Mouse (Mus musculus) forebrain, embryonic 15.5 days (tissue): ENCODE measurements around the gene Maml3. TPM values are rescaled to one million over a fixed set of nuclear protein-coding genes. Genes with fewer than 3 reads are reported as not detected.

ENCODE experiments used
- ATAC-seq: fragments of 200-750 bp; cut with Nextera tagmentation; replicated peaks from 2 replicates; pipeline ENCODE4 v1.8.0; 2017; ENCODE audit warnings: mild to moderate bottlenecking, moderate TSS enrichment, moderate library complexity
- H3K27ac ChIP-seq: fragments of 300-500 bp; sonication (generic); replicated peaks from 2 replicates; pipeline ENCODE4 v1.5.1; 2015; ENCODE audit warnings: mild to moderate bottlenecking, inconsistent platforms
- H3K27me3 ChIP-seq: fragments of 300-500 bp; sonication (generic); 2 replicates; pipeline ENCODE4 v1.6.1; 2015; ENCODE audit warnings: inconsistent platforms
- H3K36me3 ChIP-seq: fragments of 300-500 bp; sonication (generic); 2 replicates; pipeline ENCODE4 v1.6.1; 2015; ENCODE audit warnings: mild to moderate bottlenecking, inconsistent platforms
- H3K4me1 ChIP-seq: fragments of 300-500 bp; sonication (generic); 2 replicates; pipeline ENCODE4 v1.6.1; 2015; ENCODE audit warnings: inconsistent platforms
- H3K4me2 ChIP-seq: fragments of 300-500 bp; sonication (generic); replicated peaks from 2 replicates; pipeline ENCODE4 v1.6.1; 2015; ENCODE audit warnings: mild to moderate bottlenecking, inconsistent platforms
- H3K4me3 ChIP-seq: fragments of 300-500 bp; sonication (generic); 2 replicates; pipeline ENCODE4 v1.5.1; 2015; ENCODE audit warnings: mild to moderate bottlenecking, inconsistent platforms
- H3K9ac ChIP-seq: fragments of 300-500 bp; sonication (generic); replicated peaks from 2 replicates; pipeline ENCODE4 v1.6.1; 2015; ENCODE audit warnings: mild to moderate bottlenecking, inconsistent platforms
- H3K9me3 ChIP-seq: fragments of 300-500 bp; sonication (generic); 2 replicates; pipeline ENCODE4 v1.6.1; 2016; ENCODE audit warnings: inconsistent platforms
- WGBS: fragments of 180-500 bp; shearing (Covaris S2); methylation state at CpG from one replicate; pipeline ENCODE4 v1.1.7; 2015; ENCODE audit warnings: mixed read lengths; 5-methylcytosine and 5-hydroxymethylcytosine counted together
- polyA plus RNA-seq: library from polyadenylated mRNA; unstranded; fragments of >200 nt; fragmentation: Nextera tagmentation; extraction: Ambion mirVana; gene quantifications from 2 replicates; pipeline ENCODE4 v1.2.1, GENCODE M21; 2015

Gene Maml3
- polyA plus RNA-seq, 1 experiment from 2014 or later = 4.9 TPM

DNA sequence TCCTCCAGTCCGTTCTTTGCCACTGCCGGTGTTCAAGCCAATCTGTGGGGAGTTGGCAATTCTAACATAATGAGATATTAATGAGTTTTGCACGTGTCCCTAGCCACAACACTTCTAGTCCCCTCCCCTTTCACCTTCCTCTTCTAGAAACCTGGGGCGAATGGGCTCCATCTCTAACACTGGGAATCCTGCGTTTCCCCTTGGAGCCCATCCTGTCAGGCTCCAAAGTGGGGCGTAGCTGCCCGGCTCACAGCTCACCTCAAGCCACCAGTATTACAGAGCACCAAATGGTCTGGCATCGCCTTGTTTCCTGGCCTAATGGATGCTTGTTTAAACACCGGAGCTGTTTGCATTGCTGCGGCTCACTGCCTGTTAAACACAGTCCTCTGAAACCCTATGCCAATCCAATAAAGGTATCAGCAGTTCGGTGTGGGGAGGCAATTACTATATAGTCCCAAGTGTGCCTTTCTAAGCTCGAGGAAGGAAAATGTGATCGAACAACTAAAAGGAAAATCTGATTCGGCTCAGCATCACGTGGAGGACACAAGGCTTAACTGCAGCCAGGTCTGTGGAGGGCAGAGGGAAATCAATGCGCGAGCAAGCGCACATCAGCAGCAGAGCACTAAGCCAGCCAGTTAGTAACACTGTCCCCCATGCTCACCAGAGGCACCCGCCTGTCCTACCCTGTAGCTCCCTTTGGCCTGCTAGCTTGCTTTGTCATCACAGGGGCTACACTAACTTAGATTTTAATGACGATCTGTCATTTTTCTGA, 216.0 kb downstream of the Maml3 start:
- Histone ChIP-seq H3K36me3 (no peaks in the 10 kb centered on the region), H3K4me2 (peak overlapping the region; percentile 36), H3K27ac (peak overlapping the region; percentile 92), H3K9me3 (no peaks in the 10 kb centered on the region), H3K9ac (peak overlapping the region; percentile 38; the same call in 1 of the 2 replicates), H3K27me3 (no peaks in the 10 kb centered on the region), H3K4me1 (peaks cover 30% of the 10 kb centered on the region), H3K4me3 (no peak overlapping the region)
- 6% methylated on average over 20 of the region's 20 CpGs for WGBS
- ATAC-seq = peak; percentile 57

GRCm38 (mm10) chr3:51888295-51888661, 216.6 kb downstream of the Maml3 start:
- H3K9ac ChIP-seq = peak overlapping the region; percentile 38; the same call in 1 of the 2 replicates
- peak overlapping the region; percentile 92 for H3K27ac ChIP-seq
- 3% methylated on average over 7 of the region's 8 CpGs for WGBS
- peak; percentile 36 for ATAC-seq
- peak overlapping the region; percentile 36 for H3K4me2 ChIP-seq
- H3K27me3 ChIP-seq = no peaks in the 10 kb centered on the region
- peaks cover 32% of the 10 kb centered on the region for H3K4me1 ChIP-seq
- H3K9me3 ChIP-seq = no peaks in the 10 kb centered on the region
- H3K36me3 ChIP-seq = no peaks in the 10 kb centered on the region
- H3K4me3 ChIP-seq = no peak overlapping the region

- Histone ChIP-seq H3K4me3 (no peak overlapping the region), H3K4me2 (no peak overlapping the region), H3K9ac (no peak overlapping the region), H3K9me3 (no peaks in the 10 kb centered on the region), H3K4me1 (peaks cover 41% of the 10 kb centered on the region), H3K27me3 (no peaks in the 10 kb centered on the region), H3K36me3 (no peaks in the 10 kb centered on the region), H3K27ac (no peak overlapping the region)
- 58% methylated on average over 5 of the region's 5 CpGs for WGBS
- no peak for ATAC-seq
These were observed 219.0 kb downstream of the Maml3 start for GRCm38 (mm10) chr3:51885920-51886319.

DNA sequence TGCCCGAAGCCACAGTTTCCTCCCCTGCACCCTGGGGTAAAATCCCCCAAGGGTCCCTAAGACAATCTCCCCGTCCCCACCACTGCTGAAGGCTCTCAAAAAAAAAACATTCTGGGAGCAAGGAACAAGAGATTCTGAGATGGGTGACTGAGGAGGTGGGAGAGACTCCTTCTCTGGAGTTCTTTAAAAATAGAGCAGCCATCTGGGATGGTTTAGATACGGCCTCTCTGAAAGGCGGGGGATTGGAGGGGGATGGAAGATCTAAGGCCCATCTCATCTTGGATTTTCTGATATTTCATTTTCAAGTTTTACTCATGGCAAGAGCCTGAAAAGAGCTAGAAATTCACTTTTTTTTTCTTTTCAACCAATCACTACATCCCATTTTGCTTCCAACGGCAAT, 219.4 kb downstream of the Maml3 start:
- Histone ChIP-seq H3K9ac (no peak overlapping the region), H3K4me3 (no peak overlapping the region), H3K27me3 (no peaks in the 10 kb centered on the region), H3K27ac (no peak overlapping the region), H3K36me3 (no peaks in the 10 kb centered on the region), H3K4me1 (peaks cover 45% of the 10 kb centered on the region), H3K9me3 (no peaks in the 10 kb centered on the region), H3K4me2 (no peak overlapping the region)
- no peak for ATAC-seq
- 88% methylated on average over 5 of the region's 5 CpGs for WGBS

DNA sequence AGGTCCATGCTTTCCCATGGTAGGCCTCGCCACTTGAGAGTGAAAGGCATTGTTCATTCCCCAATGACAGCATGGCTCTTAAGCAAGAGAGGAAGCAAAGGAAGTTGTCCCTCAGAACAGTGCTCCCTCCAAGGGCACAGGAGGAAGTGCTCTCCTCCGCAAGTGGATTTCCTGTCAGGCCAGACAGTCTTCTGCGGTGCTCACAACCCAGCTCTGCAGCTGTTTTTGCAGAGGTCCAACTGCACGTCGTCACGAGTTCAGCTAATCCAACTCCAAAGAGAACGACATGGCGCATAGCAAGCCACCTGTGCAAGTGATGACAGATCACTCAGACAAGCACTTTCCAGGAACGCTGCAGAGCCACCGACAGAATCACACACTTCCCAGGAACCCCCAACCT, 222.9 kb downstream of the Maml3 start:
- H3K9me3 ChIP-seq = no peaks in the 10 kb centered on the region
- ATAC-seq = no peak
- no peak overlapping the region for H3K4me2 ChIP-seq
- H3K4me1 ChIP-seq = peaks cover 25% of the 10 kb centered on the region
- H3K4me3 ChIP-seq = no peak overlapping the region
- 69% methylated on average over 10 of the region's 10 CpGs for WGBS
- no peaks in the 10 kb centered on the region for H3K36me3 ChIP-seq
- H3K9ac ChIP-seq = no peak overlapping the region
- no peaks in the 10 kb centered on the region for H3K27me3 ChIP-seq
- no peak overlapping the region for H3K27ac ChIP-seq

- H3K9ac ChIP-seq = no peak overlapping the region
- H3K4me3 ChIP-seq = no peak overlapping the region
- H3K36me3 ChIP-seq = no peaks in the 10 kb centered on the region
- WGBS = 55% methylated on average over 2 of the region's 2 CpGs
- ATAC-seq = no peak
- H3K9me3 ChIP-seq = no peaks in the 10 kb centered on the region
- peak overlapping the region; percentile 57; the same call in 1 of the 2 replicates for H3K27ac ChIP-seq
- H3K27me3 ChIP-seq = no peaks in the 10 kb centered on the region
- no peak overlapping the region for H3K4me2 ChIP-seq
- peaks cover 25% of the 10 kb centered on the region for H3K4me1 ChIP-seq
These were observed 223.5 kb downstream of the Maml3 start for GRCm38 (mm10) chr3:51881393-51881792.

GRCm38 (mm10) chr3:51880506-51881036, 224.3 kb downstream of the Maml3 start:
- peak; percentile 34; the same call in 1 of the 2 replicates for ATAC-seq
- H3K27ac ChIP-seq = peak overlapping the region; percentile 57
- no peaks in the 10 kb centered on the region for H3K27me3 ChIP-seq
- H3K36me3 ChIP-seq = no peaks in the 10 kb centered on the region
- H3K9me3 ChIP-seq = no peaks in the 10 kb centered on the region
- H3K9ac ChIP-seq = no peak overlapping the region
- no peak overlapping the region for H3K4me3 ChIP-seq
- no peak overlapping the region for H3K4me2 ChIP-seq
- 31% methylated on average over 8 of the region's 8 CpGs for WGBS
- H3K4me1 ChIP-seq = peaks cover 25% of the 10 kb centered on the region

GRCm38 (mm10) chr3:51879211-51879610, 225.7 kb downstream of the Maml3 start:
- 90% methylated on average over 11 of the region's 11 CpGs for WGBS
- ATAC-seq = no peak
- H3K4me1 ChIP-seq = peaks cover 33% of the 10 kb centered on the region

DNA sequence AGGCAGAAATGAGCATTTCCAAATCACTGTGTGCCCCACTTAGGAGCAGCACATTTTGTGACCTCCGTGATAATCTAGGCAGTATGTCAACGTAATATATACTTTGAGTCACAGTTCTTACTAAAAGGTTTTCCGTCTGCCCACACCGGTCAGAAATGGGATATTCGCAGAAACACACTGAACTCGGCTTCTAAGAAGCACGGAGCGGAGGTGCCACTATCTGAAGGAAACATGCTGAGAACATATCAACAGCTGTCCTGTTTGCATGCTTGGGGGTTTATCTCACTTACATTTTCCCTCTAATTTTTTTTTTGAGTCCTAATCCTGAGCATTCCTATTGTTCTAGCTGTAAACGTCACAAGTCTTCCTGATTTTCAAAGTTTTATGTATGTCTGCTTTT, 226.3 kb downstream of the Maml3 start:
- ATAC-seq = no peak
- H3K4me2 ChIP-seq = no peak overlapping the region
- WGBS = 86% methylated on average over 9 of the region's 9 CpGs

More at GRCm38 (mm10) chr3:51879211-51879610, 225.7 kb downstream of the Maml3 start:
- Histone ChIP-seq H3K4me2 (no peak overlapping the region), H3K27ac (no peak overlapping the region), H3K36me3 (no peaks in the 10 kb centered on the region), H3K27me3 (no peaks in the 10 kb centered on the region), H3K9ac (no peak overlapping the region), H3K4me3 (no peak overlapping the region), H3K9me3 (no peaks in the 10 kb centered on the region)

DNA sequence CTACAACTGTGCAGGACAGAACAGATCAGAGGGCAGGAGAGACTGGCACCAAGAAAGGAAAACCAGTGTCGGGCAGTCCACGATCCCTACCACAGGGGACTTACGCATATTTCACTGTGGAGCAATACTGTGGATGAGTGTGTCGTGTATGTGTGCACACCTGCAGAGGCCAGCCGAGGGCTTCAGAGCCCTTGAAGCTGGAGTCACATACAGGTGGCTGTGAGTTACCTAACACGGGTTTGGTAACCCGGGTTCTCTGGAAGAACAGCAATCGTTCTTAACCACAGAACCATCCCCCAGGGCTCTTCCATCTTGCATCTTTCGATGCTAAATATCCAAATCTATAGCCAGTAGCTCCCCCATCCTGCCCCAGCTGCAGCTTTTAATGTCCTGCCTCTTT, 228.1 kb downstream of the Maml3 start:
- no peak for ATAC-seq
- no peaks in the 10 kb centered on the region for H3K9me3 ChIP-seq
- 97% methylated on average over 9 of the region's 9 CpGs for WGBS
- no peak overlapping the region for H3K27ac ChIP-seq
- no peaks in the 10 kb centered on the region for H3K36me3 ChIP-seq
- no peak overlapping the region for H3K9ac ChIP-seq
- peaks cover 27% of the 10 kb centered on the region for H3K4me1 ChIP-seq
- H3K4me2 ChIP-seq = no peak overlapping the region
- H3K27me3 ChIP-seq = no peaks in the 10 kb centered on the region
- no peak overlapping the region for H3K4me3 ChIP-seq

More for the DNA sequence above, 226.3 kb downstream of the Maml3 start:
- Histone ChIP-seq H3K27me3 (no peaks in the 10 kb centered on the region), H3K4me1 (peaks cover 32% of the 10 kb centered on the region), H3K36me3 (no peaks in the 10 kb centered on the region), H3K4me3 (no peak overlapping the region), H3K9me3 (no peaks in the 10 kb centered on the region), H3K9ac (no peak overlapping the region), H3K27ac (no peak overlapping the region)

- Histone ChIP-seq H3K9me3 (no peaks in the 10 kb centered on the region), H3K27ac (peak overlapping the region; percentile 32; the same call in 1 of the 2 replicates), H3K36me3 (no peaks in the 10 kb centered on the region), H3K4me3 (no peak overlapping the region), H3K4me1 (peaks cover 21% of the 10 kb centered on the region), H3K27me3 (no peaks in the 10 kb centered on the region), H3K9ac (no peak overlapping the region), H3K4me2 (no peak overlapping the region)
- no peak for ATAC-seq
- WGBS = 91% methylated on average over 4 of the region's 4 CpGs
These were observed 229.2 kb downstream of the Maml3 start for GRCm38 (mm10) chr3:51875629-51876028.

GRCm38 (mm10) chr3:51874252-51874651, 230.6 kb downstream of the Maml3 start:
- H3K4me3 ChIP-seq = no peak overlapping the region
- H3K4me2 ChIP-seq = no peak overlapping the region
- H3K27ac ChIP-seq = no peak overlapping the region
- H3K9me3 ChIP-seq = no peaks in the 10 kb centered on the region
- ATAC-seq = no peak
- 38% methylated on average over 3 of the region's 3 CpGs for WGBS
- H3K36me3 ChIP-seq = no peaks in the 10 kb centered on the region
- no peaks in the 10 kb centered on the region for H3K27me3 ChIP-seq
- H3K4me1 ChIP-seq = peaks cover 23% of the 10 kb centered on the region
- no peak overlapping the region for H3K9ac ChIP-seq
